Mouse (Mus musculus): ENCODE data around the gene Tmem132c. TPM values are rescaled to one million over a fixed set of nuclear protein-coding genes. Genes with fewer than 3 reads are reported as not detected.

Tmem132c gene
- total RNA-seq, 2 experiments from 2014 or later = 1.5 to 2.4 TPM

- no peak for DNase-seq (ENCODE audit: low spot score in 2 of 2)
These were observed 242.5 kb downstream of the Tmem132c start for GRCm38 (mm10) chr5:127483955-127484659.

- no peak for DNase-seq (ENCODE audit: low spot score in 2 of 2)
These were observed 243.3 kb downstream of the Tmem132c start for GRCm38 (mm10) chr5:127484813-127485486.

GRCm38 (mm10) chr5:127487190-127487589 is 245.6 kb downstream of the Tmem132c start:
- no peak for DNase-seq (ENCODE audit: low spot score in 2 of 2)

GRCm38 (mm10) chr5:127488666-127489065 is 247.1 kb downstream of the Tmem132c start:
- no peak for DNase-seq (ENCODE audit: low spot score in 2 of 2)

GRCm38 (mm10) chr5:127491724-127492123 is 250.1 kb downstream of the Tmem132c start:
- no peak for DNase-seq (ENCODE audit: low spot score in 2 of 2)

GRCm38 (mm10) chr5:127496895-127497294 is 255.3 kb downstream of the Tmem132c start:
- DNase-seq (ENCODE audit: low spot score in 2 of 2) = peak in 1 of 2 experiments; percentile 12

- DNase-seq (ENCODE audit: low spot score in 2 of 2) = no peak
These were observed 257.7 kb downstream of the Tmem132c start for GRCm38 (mm10) chr5:127499151-127499827.

GRCm38 (mm10) chr5:127502838-127503237 is 261.2 kb downstream of the Tmem132c start:
- DNase-seq (ENCODE audit: low spot score in 2 of 2) = no peak

GRCm38 (mm10) chr5:127505697-127506096 is 264.1 kb downstream of the Tmem132c start:
- no peak for DNase-seq (ENCODE audit: low spot score in 2 of 2)

GRCm38 (mm10) chr5:127511653-127512052 is 270.0 kb downstream of the Tmem132c start:
- no peak for DNase-seq (ENCODE audit: low spot score in 2 of 2)

- DNase-seq (ENCODE audit: low spot score in 2 of 2) = no peak
These were observed 274.4 kb downstream of the Tmem132c start for GRCm38 (mm10) chr5:127515960-127516359.

- no peak for DNase-seq (ENCODE audit: low spot score in 2 of 2)
These were observed 281.3 kb downstream of the Tmem132c start for GRCm38 (mm10) chr5:127522744-127523476.

- no peak for DNase-seq (ENCODE audit: low spot score in 2 of 2)
These were observed 285.9 kb downstream of the Tmem132c start for GRCm38 (mm10) chr5:127527344-127527974.

- DNase-seq (ENCODE audit: low spot score in 2 of 2) = no peak
These were observed 295.9 kb downstream of the Tmem132c start for GRCm38 (mm10) chr5:127537508-127537907.

- no peak for DNase-seq (ENCODE audit: low spot score in 2 of 2)
These were observed 305.0 kb downstream of the Tmem132c start for GRCm38 (mm10) chr5:127546585-127546991.

- no peak for DNase-seq (ENCODE audit: low spot score in 2 of 2)
These were observed 306.5 kb downstream of the Tmem132c start for GRCm38 (mm10) chr5:127548136-127548535.

- DNase-seq (ENCODE audit: low spot score in 2 of 2) = no peak
These were observed 319.5 kb downstream of the Tmem132c start for GRCm38 (mm10) chr5:127561086-127561485.

GRCm38 (mm10) chr5:127567165-127567741 is 325.6 kb downstream of the Tmem132c start:
- no peak for DNase-seq (ENCODE audit: low spot score in 2 of 2)

GRCm38 (mm10) chr5:127577419-127577818 is 335.8 kb downstream of the Tmem132c start:
- DNase-seq (ENCODE audit: low spot score in 2 of 2) = no peak

GRCm38 (mm10) chr5:127583658-127584057 is 342.1 kb downstream of the Tmem132c start:
- no peak for DNase-seq (ENCODE audit: low spot score in 2 of 2)

Measured in gastrocnemius, postnatal 4 days (tissue).